Mouse (Mus musculus) retina, postnatal 7 days (tissue): ENCODE measurements around the gene Hcrt.
A peak's percentile ranks its signal among the peaks of the same experiment; 100 is the strongest.

Experiments
- DNase-seq: peaks from one replicate; pipeline ENCODE4 v3.0.0-alpha.2; 2012; ENCODE audit warnings: low read depth, low spot score

The Hcrt gene

GRCm38 (mm10) chr11:100735954-100736745 lies 26.6 kb downstream of the Hcrt start:
- DNase-seq = no peak

- DNase-seq = no peak
Observed at GRCm38 (mm10) chr11:100735134-100735865, 27.4 kb downstream of the Hcrt start.

GRCm38 (mm10) chr11:100730477-100731205 lies 32.1 kb downstream of the Hcrt start:
- DNase-seq = no peak

- no peak for DNase-seq
Observed at GRCm38 (mm10) chr11:100729976-100730375, 32.8 kb downstream of the Hcrt start.

- no peak for DNase-seq
Observed at GRCm38 (mm10) chr11:100728601-100729000, 34.1 kb downstream of the Hcrt start.

- DNase-seq = no peak
Observed at GRCm38 (mm10) chr11:100727201-100727600, 35.5 kb downstream of the Hcrt start.

GRCm38 (mm10) chr11:100724919-100725512 lies 37.7 kb downstream of the Hcrt start:
- DNase-seq = no peak

- no peak for DNase-seq
Observed at GRCm38 (mm10) chr11:100722493-100723028, 40.2 kb downstream of the Hcrt start.

- no peak for DNase-seq
Observed at GRCm38 (mm10) chr11:100721776-100722492, 40.8 kb downstream of the Hcrt start.

- no peak for DNase-seq
Observed at GRCm38 (mm10) chr11:100721254-100721653, 41.5 kb downstream of the Hcrt start.

- DNase-seq = no peak
Observed at GRCm38 (mm10) chr11:100720345-100720744, 42.4 kb downstream of the Hcrt start.

GRCm38 (mm10) chr11:100719893-100720292 lies 42.8 kb downstream of the Hcrt start:
- no peak for DNase-seq

GRCm38 (mm10) chr11:100719312-100719711 lies 43.4 kb downstream of the Hcrt start:
- no peak for DNase-seq

GRCm38 (mm10) chr11:100718866-100719265 lies 43.9 kb downstream of the Hcrt start:
- DNase-seq = no peak

- no peak for DNase-seq
Observed at GRCm38 (mm10) chr11:100718462-100718861, 44.3 kb downstream of the Hcrt start.

GRCm38 (mm10) chr11:100716649-100717048 lies 46.1 kb downstream of the Hcrt start:
- no peak for DNase-seq

GRCm38 (mm10) chr11:100714948-100715347 lies 47.8 kb downstream of the Hcrt start:
- no peak for DNase-seq

- DNase-seq = peak; percentile 46
Observed at GRCm38 (mm10) chr11:100714534-100714915, 48.2 kb downstream of the Hcrt start.

GRCm38 (mm10) chr11:100713735-100714533 lies 48.8 kb downstream of the Hcrt start, which contains the start of gene Hspb9:
Hspb9 (plus strand) TSS chr11:100713850.
- DNase-seq = no peak

GRCm38 (mm10) chr11:100713174-100713573 lies 49.6 kb downstream of the Hcrt start:
- no peak for DNase-seq
